Mouse (Mus musculus) heart, postnatal 36 days (tissue): Measurements from ENCODE around the gene Klhl8. TPM values are rescaled to one million over a fixed set of nuclear protein-coding genes. Genes with fewer than 3 reads are reported as not detected.
"Not testable (repeated sequence)": the region's sequence is repeated elsewhere in the genome, so short reads cannot be mapped to it uniquely, and the experiment has no call there.

ENCODE experiments used
- DNase-seq, 2 experiments: peaks; one replicate each; pipeline ENCODE4 v3.0.0; 2021 to 2022
- intact Hi-C: fragments of 180-260 bp; cut with DNase I; formaldehyde crosslinking; loops from one replicate; pipeline ENCODE4 v1.15.1; 2025
- total RNA-seq, 2 experiments: library from RNA; stranded (reverse); gene quantifications; 2 replicates each; pipeline ENCODE4 v1.2.3; 2021

Klhl8 gene
- total RNA-seq: 10 to 100 TPM; 11.1 to 12.8 TPM

- peak; percentile 86 to 87 for DNase-seq
- intact Hi-C loops: loop anchor here (5.0 kb wide), 2 partner anchors 136 to 219 kb away; partner anchors contain the start of genes Aff1 and Nudt9
These were observed at the start of gene Klhl8 for GRCm38 (mm10) chr5:103910748-103911409. Gene Klhl8 (minus strand): TSS chr5:103911259.

- intact Hi-C loops: no loop called here
- DNase-seq: no peak
These were observed 43.6 kb upstream of the Klhl8 start for GRCm38 (mm10) chr5:103954638-103955037.

GRCm38 (mm10) chr5:103953135-103954083 lies 42.4 kb upstream of the Klhl8 start:
- intact Hi-C loops: no loop called here
- DNase-seq: no peak

GRCm38 (mm10) chr5:103950138-103950537 lies 39.1 kb upstream of the Klhl8 start:
- DNase-seq, intact Hi-C loops: not testable (repeated sequence)

GRCm38 (mm10) chr5:103943183-103943582 lies 32.1 kb upstream of the Klhl8 start:
- intact Hi-C loops: no loop called here
- no peak for DNase-seq

- DNase-seq: no peak
- intact Hi-C loops: no loop called here
These were observed 28.8 kb upstream of the Klhl8 start for GRCm38 (mm10) chr5:103939856-103940255.

- DNase-seq: no peak
- intact Hi-C loops: no loop called here
These were observed 28.2 kb upstream of the Klhl8 start for GRCm38 (mm10) chr5:103939350-103939652.

GRCm38 (mm10) chr5:103938547-103939349 lies 27.7 kb upstream of the Klhl8 start:
- intact Hi-C loops: no loop called here
- DNase-seq: no peak

GRCm38 (mm10) chr5:103936906-103937589 lies 26.0 kb upstream of the Klhl8 start:
- intact Hi-C loops: no loop called here
- DNase-seq: peak in 1 of 2 experiments; percentile 34

- intact Hi-C loops, DNase-seq: not testable (repeated sequence)
These were observed 20.9 kb upstream of the Klhl8 start for GRCm38 (mm10) chr5:103931924-103932323.

GRCm38 (mm10) chr5:103930511-103930910 lies 19.5 kb upstream of the Klhl8 start:
- intact Hi-C loops: no loop called here
- no peak for DNase-seq

- intact Hi-C loops: loop anchor here (5.0 kb wide), 1 partner anchor 246 kb away; no protein-coding TSS in a partner anchor
- no peak for DNase-seq
These were observed 17.1 kb upstream of the Klhl8 start for GRCm38 (mm10) chr5:103928196-103928550.

- peak; percentile 91 to 97 for DNase-seq
- intact Hi-C loops: loop anchor here (1.0 to 5.0 kb wide), 2 partner anchors 71 to 245 kb away; no protein-coding TSS in a partner anchor
These were observed 16.6 kb upstream of the Klhl8 start for GRCm38 (mm10) chr5:103927429-103928195.

- intact Hi-C loops: loop anchor here (5.0 kb wide), 1 partner anchor 244 kb away; no protein-coding TSS in a partner anchor
- no peak for DNase-seq
These were observed 15.3 kb upstream of the Klhl8 start for GRCm38 (mm10) chr5:103926398-103926797.

GRCm38 (mm10) chr5:103923755-103924154 lies 12.7 kb upstream of the Klhl8 start:
- intact Hi-C loops: no loop called here
- DNase-seq: no peak

- intact Hi-C loops: no loop called here
These were observed 12.0 kb upstream of the Klhl8 start for GRCm38 (mm10) chr5:103923101-103923500.

GRCm38 (mm10) chr5:103922436-103922835 lies 11.4 kb upstream of the Klhl8 start:
- no peak for DNase-seq
- intact Hi-C loops: no loop called here

More at GRCm38 (mm10) chr5:103923101-103923500, 12.0 kb upstream of the Klhl8 start:
- DNase-seq: no peak

- intact Hi-C loops: no loop called here
- no peak for DNase-seq
These were observed 8.4 kb upstream of the Klhl8 start for GRCm38 (mm10) chr5:103919497-103919896.

- intact Hi-C loops: no loop called here
These were observed 7.2 kb upstream of the Klhl8 start for GRCm38 (mm10) chr5:103918233-103918632.

More at GRCm38 (mm10) chr5:103918233-103918632, 7.2 kb upstream of the Klhl8 start:
- no peak for DNase-seq
